Mouse (Mus musculus) MEL (cell line): ENCODE measurements around the gene Cotl1.

Source experiments
- CTCF ChIP-seq, 3 experiments: IDR thresholded peaks in 2 of 3; conservative IDR thresholded peaks in 1 of 3; 2 replicates each; pipeline ENCODE4 v1.5.1; 2011 to 2012; ENCODE audit warnings: low read length in 3 of 3, low read depth in 2 of 3, mild to moderate bottlenecking in 2 of 3, improper control_type of control experiment in 1 of 3, inconsistent platforms in 1 of 3, mixed read lengths in 1 of 3, moderate library complexity in 1 of 3; ENCODE audit not compliant: control insufficient read depth in 1 of 3, insufficient read depth in 1 of 3, poor library complexity in 1 of 3, severe bottlenecking in 1 of 3
- E2F4 ChIP-seq: IDR thresholded peaks from 2 replicates; pipeline ENCODE4 v1.6.1; 2011; ENCODE audit warnings: low read depth, low read length, improper control_type of control experiment, borderline replicate concordance
- MAX ChIP-seq: IDR thresholded peaks from 2 replicates; pipeline ENCODE4 v1.6.1; 2011; ENCODE audit warnings: low read length, improper control_type of control experiment
- MYC ChIP-seq: IDR thresholded peaks from 2 replicates; pipeline ENCODE4 v1.6.1; 2011; ENCODE audit warnings: low read depth, mild to moderate bottlenecking, low read length, improper control_type of control experiment, moderate library complexity
- NELFE ChIP-seq: IDR thresholded peaks from 2 replicates; pipeline ENCODE4 v1.6.1; 2011; ENCODE audit warnings: low read depth, low read length, improper control_type of control experiment
- NRF1 ChIP-seq: IDR thresholded peaks from 2 replicates; pipeline ENCODE4 v1.6.1; 2014; ENCODE audit warnings: low read depth, mild to moderate bottlenecking, inconsistent platforms, low read length, improper control_type of control experiment, moderate library complexity; ENCODE audit not compliant: poor library complexity, insufficient read depth, severe bottlenecking
- POLR2A ChIP-seq, 2 experiments: IDR thresholded peaks; 2 replicates each; pipeline ENCODE4 v1.6.1; 2011 to 2012; ENCODE audit warnings: low read length in 2 of 2, mild to moderate bottlenecking in 2 of 2, control low read depth in 1 of 2, improper control_type of control experiment in 1 of 2, low read depth in 1 of 2, moderate library complexity in 1 of 2; ENCODE audit not compliant: control insufficient read depth in 1 of 2, insufficient read depth in 1 of 2, poor library complexity in 1 of 2
- POLR2AphosphoS2 ChIP-seq: IDR thresholded peaks from 2 replicates; pipeline ENCODE4 v1.6.1; 2011; ENCODE audit warnings: low read length, improper control_type of control experiment
- TAL1 ChIP-seq: IDR thresholded peaks from 2 replicates; pipeline ENCODE4 v1.6.1; 2012; ENCODE audit warnings: mild to moderate bottlenecking, inconsistent platforms, low read length, moderate library complexity, mixed read lengths
- USF1 ChIP-seq: IDR thresholded peaks from 2 replicates; pipeline ENCODE4 v1.6.1; 2014; ENCODE audit warnings: low read depth, mild to moderate bottlenecking, inconsistent platforms, low read length, improper control_type of control experiment, moderate library complexity
- ZC3H11A ChIP-seq: IDR thresholded peaks from 2 replicates; pipeline ENCODE4 v1.6.1; 2012; ENCODE audit warnings: low read depth, mild to moderate bottlenecking, inconsistent platforms, low read length, improper control_type of control experiment

- no peak for TF ChIP-seq POLR2A (IDR thresholded peaks at IDR 0.05; ENCODE audit: control insufficient read depth in 1 of 2, insufficient read depth in 1 of 2, low read depth in 1 of 2, low read length in 2 of 2, poor library complexity in 1 of 2)
- no peak for TF ChIP-seq USF1
- no peak for TF ChIP-seq E2F4
- TF ChIP-seq CTCF (IDR thresholded peaks at IDR 0.05 in 2 of 3, conservative IDR thresholded peaks at IDR 0.05 in 1 of 3; ENCODE audit: control insufficient read depth in 1 of 3, insufficient read depth in 1 of 3, low read depth in 2 of 3, low read length in 3 of 3, poor library complexity in 1 of 3, severe bottlenecking in 1 of 3): no peak
- no peak for TF ChIP-seq MAX
- TF ChIP-seq NELFE: no peak
- TF ChIP-seq NRF1: no peak
- no peak for TF ChIP-seq MYC
- no peak for TF ChIP-seq ZC3H11A
- TF ChIP-seq POLR2AphosphoS2: no peak
- TF ChIP-seq TAL1: no peak
Observed at GRCm38 (mm10) chr8:119836831-119837230, 3.5 kb downstream of the Cotl1 start.
